Mouse (Mus musculus) heart, adult 10 weeks (tissue): ENCODE results near the gene Art1. TPM values are rescaled to one million over a fixed set of nuclear protein-coding genes. Genes with fewer than 3 reads are reported as not detected.

Experiments
- polyA plus RNA-seq: library from polyadenylated mRNA; stranded (reverse); fragments of 350-450 nt; fragmentation: Illumina TruSeq; extraction: RNeasy Lipid Tissue Mini Kit (QIAGEN cat#74804); gene quantifications from one replicate; pipeline ENCODE4 v1.2.3, GENCODE M21; 2014; ENCODE audit warnings: low read depth, low replicate concordance

Art1 gene
- 249 TPM for polyA plus RNA-seq

GRCm38 (mm10) chr7:102101487-102101886 lies at the start of gene Art1:
Gene Art1, plus strand, starts transcription at chr7:102101743.

GRCm38 (mm10) chr7:102065046-102065891 lies 36.3 kb upstream of the Art1 start, which contains the start of the genes Rnf121, Xndc1 and Xntrpc:
Gene Rnf121, minus strand, starts transcription at chr7:102065469.
Gene Xndc1, plus strand, starts transcription at chr7:102065511.
Gene Xntrpc, plus strand, starts transcription at chr7:102065713.

GRCm38 (mm10) chr7:102082816-102083215 lies 18.7 kb upstream of the Art1 start, which contains the start of gene Trpc2:
Gene Trpc2, plus strand, starts transcription at chr7:102083116.

GRCm38 (mm10) chr7:102109171-102109570 lies 7.6 kb downstream of the Art1 start, which contains the start of gene Art5:
Gene Art5, minus strand, starts transcription at chr7:102109489.

GRCm38 (mm10) chr7:102116579-102117331 lies 15.2 kb downstream of the Art1 start, which contains the start of gene Chrna10:
Gene Chrna10, minus strand, starts transcription at chr7:102116828.

Other genes with a start within 250 kb of the Art1 start
- gene Folr2, start 244.5 kb upstream of the Art1 start, polyA plus RNA-seq, result 23.5 TPM
- 25.1 TPM for gene Anapc15, start 238.0 kb upstream of the Art1 start, polyA plus RNA-seq
- not detected for gene Folr1, start 231.0 kb upstream of the Art1 start, polyA plus RNA-seq
- 158 TPM for gene Lamtor1, start 195.8 kb upstream of the Art1 start, polyA plus RNA-seq
- not detected for gene Tomt, start 195.4 kb upstream of the Art1 start, polyA plus RNA-seq
- gene Lrrc51, start 167.8 kb upstream of the Art1 start, polyA plus RNA-seq, result 4.9 TPM
- 72.8 TPM for gene Numa1, start 167.6 kb upstream of the Art1 start, polyA plus RNA-seq
- 10.1 TPM for gene Il18bp, start 83.1 kb upstream of the Art1 start, polyA plus RNA-seq
- 22.1 TPM for gene Rnf121, start 36.3 kb upstream of the Art1 start, polyA plus RNA-seq
- gene Xndc1, start 36.2 kb upstream of the Art1 start, polyA plus RNA-seq, result 12.8 TPM
- 2.4 TPM for gene Xntrpc, start 36.0 kb upstream of the Art1 start, polyA plus RNA-seq
- gene Trpc2, start 18.6 kb upstream of the Art1 start, polyA plus RNA-seq, result not detected
- gene Art5, start 7.7 kb downstream of the Art1 start, polyA plus RNA-seq, result 31.9 TPM
- gene Chrna10, start 15.1 kb downstream of the Art1 start, polyA plus RNA-seq, result not detected
- 17.3 TPM for gene Nup98, start 108.4 kb downstream of the Art1 start, polyA plus RNA-seq
- gene Pgap2, start 108.5 kb downstream of the Art1 start, polyA plus RNA-seq, result 72.1 TPM
- gene Rhog, start 154.3 kb downstream of the Art1 start, polyA plus RNA-seq, result 22.6 TPM
- gene Stim1, start 166.1 kb downstream of the Art1 start, polyA plus RNA-seq, result 14.8 TPM